Mouse (Mus musculus) layer of hippocampus, adult 11-12 months (tissue): ENCODE data around the gene Rnf6.

ENCODE experiments used
- DNase-seq: peaks from one replicate; pipeline ENCODE4 v3.0.0; 2022; ENCODE audit warnings: low spot score

The Rnf6 gene

GRCm38 (mm10) chr5:146220879-146221714, at the start of gene Rnf6:
Rnf6 (minus strand) TSS chr5:146221555.
- peak; percentile 95 for DNase-seq

DNA sequence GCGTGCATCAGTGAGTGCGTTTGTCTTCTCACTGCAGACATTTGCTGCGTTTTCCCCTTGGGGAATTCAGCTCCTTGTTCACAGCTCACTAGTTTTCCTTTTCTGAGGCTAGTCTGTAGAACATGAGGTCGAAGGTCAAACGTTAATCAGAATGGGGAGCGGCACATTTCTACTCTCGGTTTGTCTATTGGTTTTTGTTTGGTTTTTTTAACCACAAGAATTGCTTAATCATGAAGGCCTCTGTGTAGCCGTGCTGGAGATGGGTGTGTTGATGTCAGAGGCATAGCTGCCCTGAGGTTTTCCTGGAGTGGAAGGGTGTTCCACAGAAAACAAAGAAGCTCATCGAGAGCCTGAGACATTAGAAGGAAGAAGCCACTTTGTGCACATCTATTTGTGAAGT, 49.2 kb upstream of the Rnf6 start:
- DNase-seq = no peak

- DNase-seq = no peak
These were observed 46.4 kb upstream of the Rnf6 start for GRCm38 (mm10) chr5:146267776-146268175.

- DNase-seq = no peak
These were observed 44.7 kb upstream of the Rnf6 start for GRCm38 (mm10) chr5:146265934-146266591.

DNA sequence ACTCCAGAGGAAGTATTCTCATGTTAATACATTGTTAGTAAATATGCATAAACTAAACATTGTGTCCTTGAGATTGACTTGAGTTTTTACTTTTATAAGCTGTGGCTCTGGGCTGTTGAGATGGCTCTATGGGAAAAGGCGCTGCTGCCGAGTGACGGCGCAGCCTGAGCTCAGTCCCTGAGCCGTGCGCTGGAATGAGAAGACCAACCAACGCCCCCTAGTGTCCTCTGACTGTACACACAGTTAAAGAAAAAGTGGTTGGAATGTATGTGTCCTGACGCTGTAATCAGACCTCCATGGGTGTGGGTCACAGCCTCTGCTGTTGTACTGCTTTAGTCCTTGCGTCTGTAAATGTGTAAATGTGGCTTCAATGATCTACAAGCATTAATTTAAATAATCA, 38.6 kb upstream of the Rnf6 start:
- no peak for DNase-seq

DNA sequence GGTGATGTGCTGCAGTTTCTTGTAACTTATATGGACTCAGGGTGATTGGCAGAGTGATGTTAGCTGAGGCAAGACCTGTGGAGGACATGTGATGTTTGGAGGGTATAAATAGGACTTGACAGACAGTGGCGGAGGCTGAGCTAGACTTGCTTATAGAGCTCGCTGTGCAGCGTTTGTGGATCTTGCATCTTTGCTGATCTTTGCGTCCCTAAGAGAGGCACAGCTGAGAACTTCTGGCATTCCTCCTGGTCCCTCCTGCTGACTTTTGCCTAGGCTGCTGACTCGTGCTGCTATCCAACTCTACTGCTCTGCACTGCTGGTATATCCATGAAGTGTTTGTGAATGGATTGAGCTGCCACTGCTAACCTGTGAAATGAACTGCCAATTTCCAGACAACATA, 32.3 kb upstream of the Rnf6 start:
- no peak for DNase-seq

DNA sequence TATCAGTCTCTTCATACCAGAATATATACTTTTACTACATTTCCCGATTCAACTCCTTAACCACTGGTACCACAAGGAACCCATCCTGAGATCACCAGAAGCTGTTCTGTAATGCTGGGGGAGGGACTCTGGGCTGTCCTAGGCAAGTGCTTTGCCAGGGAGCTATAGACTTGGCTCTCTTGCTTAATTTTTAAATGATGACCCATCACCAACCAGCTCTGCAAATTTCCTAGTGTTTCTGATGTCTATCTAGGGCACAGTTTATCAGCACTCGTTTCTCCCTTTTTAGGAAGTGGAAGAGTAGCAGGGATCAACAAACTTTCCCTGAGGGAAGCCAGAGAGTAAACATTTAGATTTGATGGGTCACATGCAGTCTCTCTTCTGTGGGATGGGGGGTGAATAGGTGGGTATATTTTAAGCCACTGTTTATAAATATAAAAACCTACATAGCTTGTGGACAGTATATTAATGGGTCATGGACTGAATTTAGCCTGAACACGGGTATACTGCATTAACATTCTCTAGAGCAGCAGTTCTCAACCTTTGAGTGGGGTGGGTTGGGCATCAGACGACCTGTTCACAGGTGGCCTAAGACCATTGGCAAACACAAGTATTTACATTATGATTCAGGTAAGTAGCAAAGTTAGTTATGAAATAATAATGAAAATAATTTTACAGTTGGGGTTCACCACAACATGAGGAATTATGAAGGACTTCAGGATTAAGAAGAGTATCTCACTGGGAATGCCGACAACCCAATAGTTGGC, 30.5 kb upstream of the Rnf6 start:
- DNase-seq = no peak

DNA sequence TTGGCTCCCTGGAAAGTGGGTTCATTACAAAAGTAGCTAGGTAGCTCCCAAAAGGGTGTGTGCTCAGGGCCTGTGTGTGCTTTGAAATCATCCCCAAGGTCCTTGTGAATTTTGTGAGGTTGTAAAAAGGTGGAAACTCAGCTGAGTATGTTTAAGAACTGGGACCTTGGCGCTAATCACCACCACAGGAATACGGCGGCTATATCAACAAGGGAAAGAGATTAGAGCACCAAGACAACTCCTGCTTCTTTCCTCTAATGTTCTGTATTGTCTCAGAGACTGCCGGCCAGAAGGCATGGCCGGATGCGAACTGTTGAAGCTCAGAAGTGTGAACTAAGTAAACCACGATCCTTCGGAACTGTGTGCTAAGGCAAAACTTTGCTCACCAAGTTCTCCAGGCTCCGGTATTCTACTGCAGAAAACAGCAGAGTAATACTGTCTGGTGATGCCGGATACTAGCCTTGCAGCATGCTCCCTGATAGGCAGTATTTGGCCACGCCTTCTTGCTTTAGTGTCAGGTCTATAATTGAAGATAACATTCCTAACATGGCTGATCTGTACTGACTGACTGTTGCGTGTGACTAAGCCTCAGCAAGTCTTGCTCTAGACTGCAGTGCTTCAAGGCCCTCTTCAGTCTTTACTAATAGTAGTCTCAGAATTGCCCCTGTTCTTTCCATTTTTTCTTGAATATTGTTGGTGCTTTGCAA, 29.2 kb upstream of the Rnf6 start:
- no peak for DNase-seq

DNA sequence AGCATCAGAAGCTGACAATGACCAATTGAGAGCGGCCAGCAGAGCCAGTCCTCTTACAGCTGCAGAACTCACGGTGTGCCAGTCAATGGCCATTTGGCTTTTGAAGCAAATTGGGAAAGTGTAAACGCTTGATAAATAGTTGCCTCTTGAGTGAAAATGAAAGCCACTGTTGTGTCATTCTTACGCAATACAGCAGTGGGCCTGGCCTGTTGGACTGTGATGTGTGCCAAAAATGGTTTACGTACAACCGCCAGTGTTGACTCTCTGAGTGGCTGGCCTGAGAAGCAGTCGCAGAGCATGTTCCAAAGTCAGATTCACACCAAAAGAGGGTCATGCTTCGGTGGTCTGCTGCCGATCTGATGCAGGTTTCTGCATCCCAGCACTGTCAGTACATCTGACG, 27.4 kb upstream of the Rnf6 start:
- DNase-seq = no peak

DNA sequence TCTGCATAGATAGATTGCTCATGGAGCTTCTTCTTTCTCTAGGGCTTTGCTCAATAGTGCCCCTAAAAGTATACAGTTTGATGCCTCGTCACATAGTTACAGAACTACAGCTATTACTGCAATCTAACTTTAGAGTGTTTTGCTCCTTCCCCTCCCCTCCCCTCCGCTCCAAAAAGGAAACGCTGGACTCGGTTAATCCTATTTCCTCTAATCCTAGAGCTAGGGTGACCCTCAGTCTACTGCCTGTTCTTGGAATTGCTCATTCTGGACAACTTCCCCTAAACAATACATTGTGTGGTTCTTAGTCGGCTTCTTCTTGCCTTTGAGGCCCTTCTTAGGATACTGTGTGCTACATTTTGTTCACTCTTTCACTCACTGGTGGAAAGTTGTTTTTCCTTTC, 26.4 kb upstream of the Rnf6 start:
- DNase-seq = no peak

GRCm38 (mm10) chr5:146246386-146246785, 25.0 kb upstream of the Rnf6 start:
- DNase-seq = no peak

- DNase-seq = no peak
These were observed 24.5 kb upstream of the Rnf6 start for GRCm38 (mm10) chr5:146245646-146246370.

GRCm38 (mm10) chr5:146245193-146245592, 23.8 kb upstream of the Rnf6 start:
- DNase-seq = no peak

- DNase-seq = no peak
These were observed 19.8 kb upstream of the Rnf6 start for GRCm38 (mm10) chr5:146241202-146241601.

DNA sequence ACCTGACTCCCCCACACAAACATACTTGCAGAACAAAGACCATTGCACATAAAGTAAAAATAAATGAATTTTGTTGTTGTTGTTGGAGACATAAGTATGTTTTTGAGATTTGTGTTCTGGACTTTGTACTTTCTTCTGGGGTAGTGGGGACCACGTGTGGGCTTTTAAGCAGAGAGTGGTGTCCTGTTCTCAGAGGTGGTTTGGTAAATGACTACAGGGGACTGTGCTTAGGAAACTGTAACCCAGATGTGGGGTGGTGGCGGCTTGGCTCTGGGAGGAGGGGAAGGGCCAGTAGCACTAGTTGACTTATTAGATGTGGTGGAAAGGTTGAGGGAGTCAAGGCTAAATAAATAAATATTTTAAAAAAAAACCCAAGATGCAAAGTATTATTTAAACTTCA, 19.4 kb upstream of the Rnf6 start:
- DNase-seq = no peak

DNA sequence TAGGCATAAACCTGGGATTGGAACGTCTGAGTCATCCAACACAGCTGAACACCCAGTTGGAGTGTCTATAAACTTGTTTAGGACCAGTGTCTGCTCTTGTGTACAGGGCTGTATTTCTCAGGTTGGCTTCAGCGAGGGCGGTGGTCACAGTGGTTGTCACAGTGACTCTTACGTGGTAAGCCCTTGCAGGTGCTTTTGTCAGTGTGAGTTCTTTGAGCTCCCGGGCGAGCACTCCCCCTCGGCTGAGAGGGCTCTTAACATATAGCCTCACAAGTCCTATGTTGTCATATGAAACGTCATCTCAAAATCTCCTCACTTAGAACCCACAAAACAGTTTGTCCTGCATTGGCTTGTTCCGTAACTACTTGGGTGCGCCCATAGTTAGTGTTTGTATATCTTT, 16.9 kb upstream of the Rnf6 start:
- no peak for DNase-seq

- DNase-seq = no peak
These were observed 13.0 kb upstream of the Rnf6 start for GRCm38 (mm10) chr5:146234336-146234735.

- no peak for DNase-seq
These were observed 11.5 kb upstream of the Rnf6 start for GRCm38 (mm10) chr5:146232816-146233215.

- DNase-seq = no peak
These were observed 10.8 kb upstream of the Rnf6 start for GRCm38 (mm10) chr5:146232056-146232675.

DNA sequence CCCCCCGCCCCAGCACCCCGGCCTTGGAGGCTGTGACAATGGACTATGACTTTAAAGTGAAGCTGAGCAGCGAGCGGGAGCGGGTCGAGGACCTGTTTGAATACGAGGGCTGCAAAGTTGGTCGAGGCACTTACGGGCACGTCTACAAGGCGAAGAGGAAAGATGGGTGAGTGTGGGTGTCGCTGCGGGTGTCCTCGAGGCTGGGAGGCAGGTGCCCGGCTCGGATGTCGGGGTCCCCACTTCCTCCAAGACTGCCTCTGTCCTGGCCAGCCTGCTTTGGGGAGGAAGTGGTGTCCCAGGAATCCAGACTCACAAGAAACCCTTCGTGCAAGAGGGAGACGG, 10.3 kb upstream of the Rnf6 start:
- DNase-seq = peak; percentile 35
